Mouse (Mus musculus): ENCODE measurements at regions not wholly inside any gene's neighbourhood (a gene's known extent, or its start where the extent isn't known, plus 50 kb on each side); places are given as distances from the start of the nearest gene placed in this dataset.

GRCm38 (mm10) chr3:80051963-80052362 is 167.6 kb downstream of the Fam198b start:
- Histone ChIP-seq H3K27me3 (ENCODE audit: control insufficient read depth, insufficient read depth, low read length) (no peaks in the 10 kb centered on the region), H3K9ac (replicated peaks) (no peak overlapping the region), H3K36me3 (replicated peaks; ENCODE audit: control insufficient read depth, insufficient read depth, low read depth) (no peaks in the 10 kb centered on the region), H3K4me2 (ENCODE audit: low read depth) (no peak overlapping the region), H3K4me1 (replicated peaks; ENCODE audit: control insufficient read depth in 2 of 2, insufficient read depth in 2 of 2, low read length in 1 of 2) (peaks cover 3 to 5% of the 10 kb centered on the region in 2 experiments; a peak in 2 of 4 replicates), H3K9me3 (ENCODE audit: control insufficient read depth, low read length) (no peaks in the 10 kb centered on the region), H3K4me3 (ENCODE audit: insufficient read depth in 1 of 2, low read depth in 2 of 2, low read length in 2 of 2) (no peak overlapping the region), H3K27ac (no peak overlapping the region)
- TF ChIP-seq CTCF (IDR thresholded peaks at IDR 0.05; ENCODE audit: low read depth) (no peak), EP300 (IDR thresholded peaks at IDR 0.05; ENCODE audit: low read depth) (no peak)
- ATAC-seq (ENCODE audit: insufficient read depth) (no peak), DNase-seq (ENCODE audit: low read depth in 3 of 3, low spot score in 3 of 3) (no peak)
- WGBS (ENCODE audit: insufficient replicate concordance), result 29% methylated on average over 4 of the region's 4 CpGs

GRCm38 (mm10) chr3:80052879-80053278 is 168.5 kb downstream of the Fam198b start:
- Histone ChIP-seq H3K4me3 (ENCODE audit: insufficient read depth in 1 of 2, low read depth in 2 of 2, low read length in 2 of 2) (no peak overlapping the region), H3K9me3 (ENCODE audit: control insufficient read depth, low read length) (no peaks in the 10 kb centered on the region), H3K27me3 (ENCODE audit: control insufficient read depth, insufficient read depth, low read length) (no peaks in the 10 kb centered on the region), H3K27ac (no peak overlapping the region), H3K4me2 (ENCODE audit: low read depth) (no peak overlapping the region), H3K9ac (replicated peaks) (no peak overlapping the region), H3K36me3 (replicated peaks; ENCODE audit: control insufficient read depth, insufficient read depth, low read depth) (no peaks in the 10 kb centered on the region), H3K4me1 (replicated peaks; ENCODE audit: control insufficient read depth in 2 of 2, insufficient read depth in 2 of 2, low read length in 1 of 2) (peaks cover 3 to 5% of the 10 kb centered on the region in 2 experiments; a peak in 2 of 4 replicates)
- ATAC-seq (ENCODE audit: insufficient read depth), result peak; percentile 45; the same call in 1 of the 2 replicates
- no peak for TF ChIP-seq EP300 (IDR thresholded peaks at IDR 0.05; ENCODE audit: low read depth)
- TF ChIP-seq CTCF (IDR thresholded peaks at IDR 0.05; ENCODE audit: low read depth), result no peak
- no peak for DNase-seq (ENCODE audit: low read depth in 3 of 3, low spot score in 3 of 3)
- WGBS (ENCODE audit: insufficient replicate concordance), result 5% methylated on average over 3 of the region's 3 CpGs

- H3K9ac ChIP-seq (replicated peaks), result no peak overlapping the region
- no peak overlapping the region for H3K4me2 ChIP-seq (ENCODE audit: low read depth)
- WGBS (ENCODE audit: insufficient replicate concordance), result 61% methylated on average over 2 of the region's 2 CpGs
- H3K36me3 ChIP-seq (replicated peaks; ENCODE audit: control insufficient read depth, insufficient read depth, low read depth), result no peaks in the 10 kb centered on the region
- no peaks in the 10 kb centered on the region for H3K27me3 ChIP-seq (ENCODE audit: control insufficient read depth, insufficient read depth, low read length)
- H3K9me3 ChIP-seq (ENCODE audit: control insufficient read depth, low read length), result no peaks in the 10 kb centered on the region
- H3K4me3 ChIP-seq (ENCODE audit: insufficient read depth in 1 of 2, low read depth in 2 of 2, low read length in 2 of 2), result no peak overlapping the region
- DNase-seq (ENCODE audit: low read depth in 3 of 3, low spot score in 3 of 3), result no peak
- TF ChIP-seq CTCF (IDR thresholded peaks at IDR 0.05; ENCODE audit: low read depth), result no peak
- no peak for TF ChIP-seq EP300 (IDR thresholded peaks at IDR 0.05; ENCODE audit: low read depth)
- no peak for ATAC-seq (ENCODE audit: insufficient read depth)
- no peak overlapping the region for H3K27ac ChIP-seq
- peaks cover 3 to 5% of the 10 kb centered on the region in 2 experiments; a peak in 2 of 4 replicates for H3K4me1 ChIP-seq (replicated peaks; ENCODE audit: control insufficient read depth in 2 of 2, insufficient read depth in 2 of 2, low read length in 1 of 2)
These were observed 169.1 kb downstream of the Fam198b start for GRCm38 (mm10) chr3:80053435-80053834.

GRCm38 (mm10) chr3:80056636-80057350 is 172.5 kb downstream of the Fam198b start:
- no peak overlapping the region for H3K9ac ChIP-seq (replicated peaks)
- TF ChIP-seq CTCF (IDR thresholded peaks at IDR 0.05; ENCODE audit: low read depth) (no peak), EP300 (IDR thresholded peaks at IDR 0.05; ENCODE audit: low read depth) (no peak)
- H3K27ac ChIP-seq, result no peak overlapping the region
- H3K4me1 ChIP-seq (replicated peaks; ENCODE audit: control insufficient read depth in 2 of 2, insufficient read depth in 2 of 2, low read length in 1 of 2), result peaks cover 3 to 5% of the 10 kb centered on the region in 2 experiments; a peak in 2 of 4 replicates
- no peaks in the 10 kb centered on the region for H3K36me3 ChIP-seq (replicated peaks; ENCODE audit: control insufficient read depth, insufficient read depth, low read depth)
- H3K4me3 ChIP-seq (ENCODE audit: insufficient read depth in 1 of 2, low read depth in 2 of 2, low read length in 2 of 2), result no peak overlapping the region
- ATAC-seq (ENCODE audit: insufficient read depth), result no peak
- 59% methylated on average over 6 of the region's 6 CpGs for WGBS (ENCODE audit: insufficient replicate concordance)
- no peaks in the 10 kb centered on the region for H3K27me3 ChIP-seq (ENCODE audit: control insufficient read depth, insufficient read depth, low read length)
- DNase-seq (ENCODE audit: low read depth in 3 of 3, low spot score in 3 of 3), result no peak
- no peak overlapping the region for H3K4me2 ChIP-seq (ENCODE audit: low read depth)
- no peaks in the 10 kb centered on the region for H3K9me3 ChIP-seq (ENCODE audit: control insufficient read depth, low read length)

GRCm38 (mm10) chr3:80058722-80059121 is 174.4 kb downstream of the Fam198b start:
- 19% methylated on average over 2 of the region's 2 CpGs for WGBS (ENCODE audit: insufficient replicate concordance)
- Histone ChIP-seq H3K27ac (no peak overlapping the region), H3K27me3 (ENCODE audit: control insufficient read depth, insufficient read depth, low read length) (no peaks in the 10 kb centered on the region), H3K4me2 (ENCODE audit: low read depth) (no peak overlapping the region), H3K9me3 (ENCODE audit: control insufficient read depth, low read length) (no peaks in the 10 kb centered on the region), H3K36me3 (replicated peaks; ENCODE audit: control insufficient read depth, insufficient read depth, low read depth) (no peaks in the 10 kb centered on the region), H3K4me1 (replicated peaks; ENCODE audit: control insufficient read depth in 2 of 2, insufficient read depth in 2 of 2, low read length in 1 of 2) (peaks cover 0 to 2% of the 10 kb centered on the region in 2 experiments; a peak in 2 of 4 replicates), H3K9ac (replicated peaks) (no peak overlapping the region), H3K4me3 (ENCODE audit: insufficient read depth in 1 of 2, low read depth in 2 of 2, low read length in 2 of 2) (no peak overlapping the region)
- peak in 1 of 3 experiments; percentile 17 for DNase-seq (ENCODE audit: low read depth in 3 of 3, low spot score in 3 of 3)
- no peak for ATAC-seq (ENCODE audit: insufficient read depth)
- TF ChIP-seq EP300 (IDR thresholded peaks at IDR 0.05; ENCODE audit: low read depth) (no peak), CTCF (IDR thresholded peaks at IDR 0.05; ENCODE audit: low read depth) (peak; percentile 48; the same call in 1 of the 2 replicates)

Measured in liver, embryonic 14.5 days (tissue).